Mouse (Mus musculus) C2C12 (cell line): ENCODE measurements around the gene Serpina16.

Experiments used
- CEBPB ChIP-seq: IDR thresholded peaks from one replicate; pipeline ENCODE4 v1.6.1; 2011; ENCODE audit warnings: low read depth, mild to moderate bottlenecking, control low read depth, moderate library complexity
- CTCF ChIP-seq: IDR thresholded peaks from one replicate; pipeline ENCODE4 v1.5.1; 2011; ENCODE audit not compliant: control insufficient read depth, insufficient read depth, insufficient read length
- MAX ChIP-seq: IDR thresholded peaks from one replicate; pipeline ENCODE4 v1.6.1; 2011; ENCODE audit warnings: mild to moderate bottlenecking, control low read depth
- USF1 ChIP-seq: IDR thresholded peaks from one replicate; pipeline ENCODE4 v1.6.1; 2011; ENCODE audit warnings: low read depth, mild to moderate bottlenecking, control low read depth, moderate library complexity

DNA sequence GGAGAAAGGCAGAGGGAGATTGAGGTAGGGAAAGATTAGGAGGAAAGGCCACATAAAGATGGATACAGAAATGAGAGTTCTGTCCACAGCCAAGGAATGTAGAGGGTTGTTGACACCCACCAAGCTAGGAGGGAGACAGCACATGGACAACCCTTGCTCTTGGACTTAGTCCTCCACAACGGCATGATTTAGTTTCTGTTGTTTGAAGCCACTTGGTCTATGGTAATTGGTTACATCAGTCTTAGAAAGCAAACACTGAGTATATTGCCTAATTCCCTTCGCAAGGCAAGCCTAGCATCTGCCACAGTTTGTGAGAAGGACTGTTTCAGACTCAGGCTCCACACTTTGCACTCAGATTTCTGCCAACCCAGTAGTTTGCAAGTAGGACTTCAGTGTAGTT lies 40.1 kb downstream of the Serpina16 start:
- TF ChIP-seq CEBPB: no peak
- TF ChIP-seq CTCF: no peak
- TF ChIP-seq USF1: no peak
- no peak for TF ChIP-seq MAX
